Mouse (Mus musculus) E14TG2a.4 (cell line): ENCODE data around the gene Msn.

Source experiments
- CTCF ChIP-seq: conservative IDR thresholded peaks from 2 replicates; pipeline ENCODE4 v1.5.1; 2014; ENCODE audit warnings: low read length
- POU5F1 ChIP-seq: IDR thresholded peaks from 2 replicates; pipeline ENCODE4 v1.6.1; 2014; ENCODE audit warnings: low read length, borderline replicate concordance

DNA sequence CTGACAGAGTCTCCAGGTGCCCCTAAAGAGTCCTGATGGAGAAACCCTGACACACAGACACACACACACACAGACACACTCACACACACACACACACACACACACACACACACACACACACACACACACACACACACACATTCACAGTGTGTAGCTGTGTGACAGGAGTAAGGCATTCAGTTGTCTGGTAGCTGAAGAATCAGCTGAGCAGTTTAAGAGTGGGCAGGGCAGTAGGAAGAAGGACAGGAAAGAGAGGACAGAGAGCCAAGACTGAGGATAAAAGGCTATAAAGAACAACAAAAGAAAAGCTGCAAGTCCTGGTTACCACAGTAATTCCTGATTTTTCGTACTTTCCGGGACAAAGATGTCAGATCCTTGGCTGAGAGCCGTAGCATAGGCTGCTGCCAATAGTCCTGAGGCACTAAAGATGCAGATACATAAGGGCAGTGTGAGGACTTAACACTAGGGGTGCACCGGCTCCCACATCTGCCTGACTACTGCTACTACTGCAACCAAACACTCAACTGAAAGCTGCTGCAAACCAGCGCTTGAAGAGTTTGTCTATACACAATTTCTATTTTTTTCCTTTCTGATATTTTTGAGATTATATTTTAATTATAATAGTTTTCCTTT is 88.4 kb downstream of the Msn start:
- TF ChIP-seq CTCF (no peak), POU5F1 (no peak)
